Mouse (Mus musculus): Measurements from ENCODE around the gene Stip1. TPM values are rescaled to one million over a fixed set of nuclear protein-coding genes. Genes with fewer than 3 reads are reported as not detected.

Stip1 gene
- polyA plus RNA-seq, 1 experiment from 2014 or later: 212 TPM

GRCm38 (mm10) chr19:6985951-6986708 lies 53.6 kb downstream of the Stip1 start:
- 76% methylated on average over 10 of the region's 10 CpGs for WGBS
- no peak for ATAC-seq (replicated peaks; ENCODE audit: low FRiP score, low TSS enrichment, low read depth)
- Histone ChIP-seq H3K4me2 (ENCODE audit: low read length) (peak overlapping the region; percentile 65), H3K4me3 (ENCODE audit: low read depth, low read length) (peak overlapping the region; percentile 87), H3K27ac (ENCODE audit: low read depth) (no peak overlapping the region), H3K9ac (ENCODE audit: low read length) (peak overlapping the region; percentile 85), H3K27me3 (replicated peaks; ENCODE audit: control insufficient read depth, insufficient read depth, low read length) (no peaks in the 10 kb centered on the region), H3K4me1 (replicated peaks; ENCODE audit: control insufficient read depth, insufficient read depth, low read length) (peaks cover 16% of the 10 kb centered on the region), H3K36me3 (ENCODE audit: control insufficient read depth, insufficient read depth, low read length) (peaks cover 34% of the 10 kb centered on the region), H3K9me3 (ENCODE audit: control insufficient read depth, low read length) (no peaks in the 10 kb centered on the region)
- DNase-seq (ENCODE audit: low spot score): no peak

DNA sequence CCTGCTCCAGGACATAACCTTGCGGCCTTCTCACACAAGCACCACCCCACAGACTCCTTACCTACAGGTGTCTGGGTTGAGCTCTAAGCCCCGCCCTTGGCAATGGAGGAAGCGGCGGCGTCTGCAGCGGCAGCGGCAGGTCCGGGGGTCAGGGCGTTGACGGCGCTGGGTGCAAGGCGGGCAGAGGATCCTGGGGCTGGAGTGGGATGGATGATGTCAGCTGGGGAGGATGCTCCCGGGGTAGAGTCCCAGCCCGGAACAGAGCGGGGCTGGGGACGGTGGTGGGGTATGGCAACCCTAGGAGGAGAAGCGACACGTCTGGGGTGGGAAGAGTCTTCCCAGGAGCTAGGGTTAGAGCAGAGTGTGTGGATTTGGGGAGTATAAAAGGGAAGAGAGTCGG lies 54.5 kb downstream of the Stip1 start:
- Histone ChIP-seq H3K9ac (ENCODE audit: low read length) (no peak overlapping the region), H3K4me1 (replicated peaks; ENCODE audit: control insufficient read depth, insufficient read depth, low read length) (peaks cover 20% of the 10 kb centered on the region)
- 84% methylated on average over 19 of the region's 19 CpGs for WGBS

GRCm38 (mm10) chr19:6983621-6984020 lies 56.1 kb downstream of the Stip1 start:
- no peak overlapping the region for H3K9ac ChIP-seq (ENCODE audit: low read length)
- DNase-seq (ENCODE audit: low spot score) (no peak), ATAC-seq (replicated peaks; ENCODE audit: low FRiP score, low TSS enrichment, low read depth) (no peak)
- no peak overlapping the region for H3K27ac ChIP-seq (ENCODE audit: low read depth)
- peaks cover 27% of the 10 kb centered on the region for H3K4me1 ChIP-seq (replicated peaks; ENCODE audit: control insufficient read depth, insufficient read depth, low read length)
- 93% methylated on average over 5 of the region's 5 CpGs for WGBS
- H3K9me3 ChIP-seq (ENCODE audit: control insufficient read depth, low read length): no peaks in the 10 kb centered on the region
- peaks cover 35% of the 10 kb centered on the region for H3K36me3 ChIP-seq (ENCODE audit: control insufficient read depth, insufficient read depth, low read length)
- no peaks in the 10 kb centered on the region for H3K27me3 ChIP-seq (replicated peaks; ENCODE audit: control insufficient read depth, insufficient read depth, low read length)
- H3K4me3 ChIP-seq (ENCODE audit: low read depth, low read length): no peak overlapping the region
- no peak overlapping the region for H3K4me2 ChIP-seq (ENCODE audit: low read length)

More for the DNA sequence above, 54.5 kb downstream of the Stip1 start:
- Histone ChIP-seq H3K27me3 (replicated peaks; ENCODE audit: control insufficient read depth, insufficient read depth, low read length) (no peaks in the 10 kb centered on the region), H3K4me3 (ENCODE audit: low read depth, low read length) (no peak overlapping the region), H3K4me2 (ENCODE audit: low read length) (no peak overlapping the region), H3K9me3 (ENCODE audit: control insufficient read depth, low read length) (no peaks in the 10 kb centered on the region), H3K27ac (ENCODE audit: low read depth) (no peak overlapping the region), H3K36me3 (ENCODE audit: control insufficient read depth, insufficient read depth, low read length) (peaks cover 34% of the 10 kb centered on the region)
- ATAC-seq (replicated peaks; ENCODE audit: low FRiP score, low TSS enrichment, low read depth) (no peak), DNase-seq (ENCODE audit: low spot score) (no peak)

- Histone ChIP-seq H3K36me3 (ENCODE audit: control insufficient read depth, insufficient read depth, low read length) (peaks cover 53% of the 10 kb centered on the region), H3K9ac (ENCODE audit: low read length) (no peak overlapping the region)
- WGBS: 87% methylated on average over 4 of the region's 4 CpGs
Measured at GRCm38 (mm10) chr19:6981465-6981864, 58.3 kb downstream of the Stip1 start.

DNA sequence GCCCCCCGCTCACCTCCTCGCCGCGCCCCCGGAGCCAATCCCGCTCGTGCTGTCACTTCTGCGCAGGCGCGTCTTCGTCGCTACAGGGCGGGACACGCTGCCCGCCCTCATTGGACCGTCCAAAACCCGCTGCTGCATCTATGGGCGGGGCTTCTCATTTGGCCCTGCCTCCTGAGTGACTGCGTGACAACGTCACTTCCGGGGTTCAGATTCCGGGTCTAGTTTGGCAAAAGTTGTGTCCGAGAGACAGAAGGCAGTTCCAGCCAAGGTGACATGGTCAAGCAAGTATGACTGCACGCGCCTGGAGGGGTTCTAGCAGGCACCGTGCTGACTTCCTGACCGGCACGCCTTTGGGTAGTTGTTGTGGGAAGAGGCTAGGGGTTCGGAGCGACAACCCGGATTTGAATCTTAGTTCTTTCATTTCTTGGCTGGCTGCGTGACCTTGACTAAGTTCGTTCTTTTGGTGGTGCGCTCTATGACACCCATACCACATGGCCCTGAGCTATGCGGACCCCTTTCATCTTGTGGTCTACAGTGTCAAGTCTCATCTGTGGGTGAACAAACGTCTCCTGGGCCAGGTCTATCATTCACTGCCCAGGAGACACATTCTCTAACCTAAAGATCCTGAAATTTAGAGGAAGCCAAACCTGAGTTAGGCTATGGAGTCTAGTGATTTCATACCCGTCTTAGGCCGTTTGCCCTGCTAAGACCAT lies 59.2 kb downstream of the Stip1 start, which contains the start of gene Fkbp2:
TSS of gene Fkbp2 (minus strand) at position 121 of the 713 bp plus-strand sequence.
- peak within 1 kb of the TSS; percentile 82 for H3K9ac ChIP-seq (ENCODE audit: low read length)
- H3K9me3 ChIP-seq (ENCODE audit: control insufficient read depth, low read length): no peaks in the 10 kb centered on the region
- peak within 1 kb of the TSS; percentile 82 for H3K4me2 ChIP-seq (ENCODE audit: low read length)
- peaks cover 53% of the 10 kb centered on the region for H3K36me3 ChIP-seq (ENCODE audit: control insufficient read depth, insufficient read depth, low read length)
- peak within 1 kb of the TSS; percentile 85 for H3K27ac ChIP-seq (ENCODE audit: low read depth)
- 2% methylated on average over 38 of the region's 38 CpGs for WGBS
- peak within 1 kb of the TSS; percentile 70 for H3K4me3 ChIP-seq (ENCODE audit: low read depth, low read length)
- peak; percentile 99 for DNase-seq (ENCODE audit: low spot score)
- peaks cover 27% of the 10 kb centered on the region for H3K4me1 ChIP-seq (replicated peaks; ENCODE audit: control insufficient read depth, insufficient read depth, low read length)
- no peaks in the 10 kb centered on the region for H3K27me3 ChIP-seq (replicated peaks; ENCODE audit: control insufficient read depth, insufficient read depth, low read length)
- peak; percentile 86 for ATAC-seq (replicated peaks; ENCODE audit: low FRiP score, low TSS enrichment, low read depth)

More at GRCm38 (mm10) chr19:6981465-6981864, 58.3 kb downstream of the Stip1 start:
- H3K27me3 ChIP-seq (replicated peaks; ENCODE audit: control insufficient read depth, insufficient read depth, low read length): no peaks in the 10 kb centered on the region
- ATAC-seq (replicated peaks; ENCODE audit: low FRiP score, low TSS enrichment, low read depth) (no peak), DNase-seq (ENCODE audit: low spot score) (no peak)
- H3K9me3 ChIP-seq (ENCODE audit: control insufficient read depth, low read length): no peaks in the 10 kb centered on the region
- H3K27ac ChIP-seq (ENCODE audit: low read depth): no peak overlapping the region
- H3K4me3 ChIP-seq (ENCODE audit: low read depth, low read length): peak overlapping the region; percentile 70; the same call in 1 of the 2 replicates
- peaks cover 26% of the 10 kb centered on the region for H3K4me1 ChIP-seq (replicated peaks; ENCODE audit: control insufficient read depth, insufficient read depth, low read length)
- H3K4me2 ChIP-seq (ENCODE audit: low read length): peak overlapping the region; percentile 82; the same call in 1 of the 2 replicates

DNA sequence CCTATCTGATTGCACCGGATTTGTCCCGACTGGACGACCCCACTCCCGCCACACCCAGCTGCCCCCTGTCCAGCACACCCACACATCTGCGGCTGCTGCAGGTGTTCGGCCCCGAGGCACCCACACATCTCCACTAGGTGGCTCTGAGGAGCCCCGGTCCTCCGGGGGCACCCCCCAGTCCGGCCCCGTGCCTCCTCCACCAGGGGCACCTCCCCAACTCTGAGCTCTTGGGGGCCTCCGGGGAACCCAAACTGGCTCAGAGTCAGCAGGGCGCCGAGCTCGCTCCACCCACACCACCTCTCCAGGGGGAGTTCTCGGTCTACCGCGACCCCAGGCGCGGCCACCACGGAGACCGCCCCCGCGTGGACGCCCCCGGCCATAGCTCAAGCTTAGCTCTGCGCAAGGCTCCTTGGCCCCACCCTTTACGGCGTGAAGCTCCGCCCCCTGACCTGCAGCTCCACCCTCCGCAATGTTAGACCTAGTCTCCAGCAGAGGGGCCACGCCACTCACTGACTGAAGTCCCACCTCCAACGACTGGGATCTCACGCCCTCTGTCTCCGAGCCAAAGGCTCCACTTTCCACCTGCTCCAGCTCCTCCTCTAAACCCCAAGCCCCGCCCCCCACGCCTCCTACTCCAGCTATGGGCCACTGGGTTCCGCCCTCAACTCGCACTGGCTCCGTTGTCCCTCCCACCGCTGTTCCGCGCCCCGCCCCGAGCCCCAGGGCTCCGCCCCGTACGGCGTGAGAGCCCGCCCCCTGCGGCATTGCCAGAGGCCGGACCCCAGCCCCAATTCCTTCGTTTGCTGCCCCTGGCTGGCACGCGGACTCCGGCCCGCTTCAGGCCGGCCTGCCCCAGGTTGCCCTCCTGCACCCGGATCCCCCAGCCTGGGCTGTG lies 60.0 kb downstream of the Stip1 start:
- Histone ChIP-seq H3K9me3 (ENCODE audit: control insufficient read depth, low read length) (no peaks in the 10 kb centered on the region), H3K27ac (ENCODE audit: low read depth) (peak overlapping the region; percentile 85), H3K9ac (ENCODE audit: low read length) (peak overlapping the region; percentile 82), H3K4me2 (ENCODE audit: low read length) (peak overlapping the region; percentile 82), H3K27me3 (replicated peaks; ENCODE audit: control insufficient read depth, insufficient read depth, low read length) (no peaks in the 10 kb centered on the region), H3K4me1 (replicated peaks; ENCODE audit: control insufficient read depth, insufficient read depth, low read length) (peaks cover 27% of the 10 kb centered on the region), H3K36me3 (ENCODE audit: control insufficient read depth, insufficient read depth, low read length) (peaks cover 45% of the 10 kb centered on the region), H3K4me3 (ENCODE audit: low read depth, low read length) (peak overlapping the region; percentile 70)
- ATAC-seq (replicated peaks; ENCODE audit: low FRiP score, low TSS enrichment, low read depth) (peak; percentile 86), DNase-seq (ENCODE audit: low spot score) (peak; percentile 100)
- WGBS: under 1% methylated on average over 59 of the region's 59 CpGs

DNA sequence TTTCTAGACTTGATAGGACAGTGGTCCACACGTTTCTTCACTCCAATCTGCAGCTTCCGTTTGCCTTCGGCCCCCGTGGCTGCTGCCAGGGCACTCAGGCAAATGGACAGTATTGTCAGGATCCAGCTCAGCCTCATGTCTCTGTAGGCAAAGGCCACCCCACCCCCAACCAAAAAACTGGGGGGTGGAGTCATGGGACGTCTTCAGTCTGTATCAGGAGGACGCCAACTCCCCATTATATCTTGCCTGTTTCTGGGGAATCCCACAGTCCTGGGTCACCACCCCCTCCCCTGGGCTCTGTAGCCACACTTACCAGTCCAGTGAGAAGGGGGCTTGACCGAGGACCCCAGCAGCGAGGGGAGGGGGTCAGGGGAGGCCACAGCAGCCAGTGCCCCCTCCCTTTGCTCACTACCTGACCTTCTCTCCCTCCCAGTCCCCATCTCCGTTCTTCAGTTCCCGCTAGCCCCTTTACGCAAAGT lies 60.7 kb downstream of the Stip1 start:
- Histone ChIP-seq H3K9me3 (ENCODE audit: control insufficient read depth, low read length) (no peaks in the 10 kb centered on the region), H3K27me3 (replicated peaks; ENCODE audit: control insufficient read depth, insufficient read depth, low read length) (no peaks in the 10 kb centered on the region), H3K4me2 (ENCODE audit: low read length) (peak overlapping the region; percentile 82), H3K9ac (ENCODE audit: low read length) (peak overlapping the region; percentile 38), H3K4me1 (replicated peaks; ENCODE audit: control insufficient read depth, insufficient read depth, low read length) (peaks cover 27% of the 10 kb centered on the region), H3K4me3 (ENCODE audit: low read depth, low read length) (peak overlapping the region; percentile 70), H3K27ac (ENCODE audit: low read depth) (peak overlapping the region; percentile 10), H3K36me3 (ENCODE audit: control insufficient read depth, insufficient read depth, low read length) (peaks cover 41% of the 10 kb centered on the region)
- ATAC-seq (replicated peaks; ENCODE audit: low FRiP score, low TSS enrichment, low read depth) (no peak), DNase-seq (ENCODE audit: low spot score) (peak; percentile 66)
- WGBS: 11% methylated on average over 11 of the region's 11 CpGs

DNA sequence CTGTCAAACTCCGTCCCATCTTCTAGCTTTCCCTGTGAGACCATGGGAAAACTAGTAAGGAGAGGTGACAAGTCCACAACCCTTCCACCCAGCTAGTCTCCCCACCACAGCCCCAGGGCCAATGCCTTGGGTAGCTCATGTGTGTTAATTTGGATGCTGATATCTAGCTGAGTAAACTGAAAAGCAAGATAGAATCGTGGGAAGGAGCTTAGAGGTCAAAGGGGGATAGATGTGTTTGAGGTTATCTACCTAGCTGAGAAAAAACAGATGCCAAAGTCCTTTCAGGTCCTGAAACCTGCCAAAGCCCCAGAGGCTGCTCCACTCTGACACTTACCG lies 61.2 kb downstream of the Stip1 start:
- no peaks in the 10 kb centered on the region for H3K27me3 ChIP-seq (replicated peaks; ENCODE audit: control insufficient read depth, insufficient read depth, low read length)
- H3K36me3 ChIP-seq (ENCODE audit: control insufficient read depth, insufficient read depth, low read length): peaks cover 37% of the 10 kb centered on the region
- peak overlapping the region; percentile 82 for H3K4me2 ChIP-seq (ENCODE audit: low read length)
- WGBS: 35% methylated on average over 3 of the region's 3 CpGs
- peaks cover 27% of the 10 kb centered on the region for H3K4me1 ChIP-seq (replicated peaks; ENCODE audit: control insufficient read depth, insufficient read depth, low read length)
- ATAC-seq (replicated peaks; ENCODE audit: low FRiP score, low TSS enrichment, low read depth) (no peak), DNase-seq (ENCODE audit: low spot score) (no peak)
- H3K27ac ChIP-seq (ENCODE audit: low read depth): peak overlapping the region; percentile 10
- no peaks in the 10 kb centered on the region for H3K9me3 ChIP-seq (ENCODE audit: control insufficient read depth, low read length)
- peak overlapping the region; percentile 38 for H3K9ac ChIP-seq (ENCODE audit: low read length)
- peak overlapping the region; percentile 70 for H3K4me3 ChIP-seq (ENCODE audit: low read depth, low read length)
